Mouse (Mus musculus): ENCODE measurements at regions not wholly inside any gene's neighbourhood (a gene's known extent, or its start where the extent isn't known, plus 50 kb on each side); places are given as distances from the start of the nearest gene placed in this dataset.

DNA sequence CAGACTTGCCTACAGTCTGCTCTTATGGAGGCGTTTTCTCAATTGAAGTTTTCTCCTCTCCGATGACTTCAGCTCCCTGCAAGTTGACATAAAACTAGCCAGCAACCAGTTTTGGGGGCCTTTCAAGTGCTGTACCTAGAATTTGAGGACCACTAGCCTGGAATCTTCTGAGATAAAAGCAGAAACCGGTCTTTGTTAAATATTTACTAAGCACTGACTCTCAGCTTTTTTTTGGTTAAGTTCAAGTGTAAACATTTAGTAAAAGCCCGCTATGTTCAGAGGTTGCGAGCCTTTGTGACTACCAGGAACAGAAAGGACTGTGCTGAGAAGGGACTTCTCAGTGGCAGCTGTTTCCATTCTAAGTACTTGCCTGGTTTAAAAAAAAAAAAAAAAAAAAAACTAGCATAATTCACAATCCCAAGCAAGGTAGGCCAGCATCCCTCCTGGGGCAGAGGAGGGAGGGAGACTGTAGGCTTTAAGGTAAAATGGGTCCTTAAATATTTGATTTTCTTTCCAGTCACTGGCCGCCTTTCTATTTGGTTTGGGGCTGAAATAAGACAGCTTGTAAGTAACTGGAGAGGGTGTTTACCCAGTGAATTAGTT, 219.1 kb upstream of the Sox14 start:
- TF ChIP-seq MYOG (IDR thresholded peaks at IDR 0.05; ENCODE audit: control insufficient read depth in 1 of 3, insufficient read depth in 1 of 3, insufficient read length in 2 of 3, low read depth in 2 of 3) (no peak), POLR2A (IDR thresholded peaks at IDR 0.05; ENCODE audit: insufficient read length, low read depth) (no peak), TCF12 (IDR thresholded peaks at IDR 0.05; ENCODE audit: insufficient read depth, poor library complexity, severe bottlenecking) (no peak), MYOD1 (IDR thresholded peaks at IDR 0.05; ENCODE audit: control insufficient read depth in 1 of 3, insufficient read length in 2 of 3, low read depth in 2 of 3) (no peak)

Data from myocyte (in vitro differentiated cells).